Mouse (Mus musculus) MEL (cell line): ENCODE measurements around the gene Khk.

Source experiments
- BHLHE40 ChIP-seq: IDR thresholded peaks from 2 replicates; pipeline ENCODE4 v1.6.1; 2012; ENCODE audit warnings: low read depth, mild to moderate bottlenecking, inconsistent platforms, low read length, improper control_type of control experiment, borderline replicate concordance
- CHD1 ChIP-seq: IDR thresholded peaks from 2 replicates; pipeline ENCODE4 v1.6.1; 2012; ENCODE audit warnings: low read depth, mild to moderate bottlenecking, inconsistent platforms, low read length, improper control_type of control experiment
- CTCF ChIP-seq, 3 experiments: IDR thresholded peaks in 2 of 3; conservative IDR thresholded peaks in 1 of 3; 2 replicates each; pipeline ENCODE4 v1.5.1; 2011 to 2012; ENCODE audit warnings: low read length in 3 of 3, low read depth in 2 of 3, mild to moderate bottlenecking in 2 of 3, improper control_type of control experiment in 1 of 3, inconsistent platforms in 1 of 3, mixed read lengths in 1 of 3, moderate library complexity in 1 of 3; ENCODE audit not compliant: control insufficient read depth in 1 of 3, insufficient read depth in 1 of 3, poor library complexity in 1 of 3, severe bottlenecking in 1 of 3
- ELF1 ChIP-seq: IDR thresholded peaks from 2 replicates; pipeline ENCODE4 v1.6.1; 2014; ENCODE audit warnings: low read depth, mild to moderate bottlenecking, inconsistent platforms, low read length, improper control_type of control experiment, moderate library complexity
- EP300 ChIP-seq, 2 experiments: IDR thresholded peaks; 2 replicates each; pipeline ENCODE4 v1.6.1; 2011; ENCODE audit warnings: improper control_type of control experiment in 2 of 2, low read length in 2 of 2, low read depth in 1 of 2, mild to moderate bottlenecking in 1 of 2
- GABPA ChIP-seq: IDR thresholded peaks from 2 replicates; pipeline ENCODE4 v1.6.1; 2012; ENCODE audit warnings: low read depth, mild to moderate bottlenecking, inconsistent platforms, low read length, improper control_type of control experiment, moderate library complexity
- JUND ChIP-seq: IDR thresholded peaks from 2 replicates; pipeline ENCODE4 v1.6.1; 2011; ENCODE audit warnings: low read depth, mild to moderate bottlenecking, improper control_type of control experiment, low read length
- MAX ChIP-seq: IDR thresholded peaks from 2 replicates; pipeline ENCODE4 v1.6.1; 2011; ENCODE audit warnings: low read length, improper control_type of control experiment
- POLR2A ChIP-seq, 2 experiments: IDR thresholded peaks; 2 replicates each; pipeline ENCODE4 v1.6.1; 2011 to 2012; ENCODE audit warnings: low read length in 2 of 2, mild to moderate bottlenecking in 2 of 2, control low read depth in 1 of 2, improper control_type of control experiment in 1 of 2, low read depth in 1 of 2, moderate library complexity in 1 of 2; ENCODE audit not compliant: control insufficient read depth in 1 of 2, insufficient read depth in 1 of 2, poor library complexity in 1 of 2
- POLR2AphosphoS2 ChIP-seq: IDR thresholded peaks from 2 replicates; pipeline ENCODE4 v1.6.1; 2011; ENCODE audit warnings: low read length, improper control_type of control experiment
- USF1 ChIP-seq: IDR thresholded peaks from 2 replicates; pipeline ENCODE4 v1.6.1; 2014; ENCODE audit warnings: low read depth, mild to moderate bottlenecking, inconsistent platforms, low read length, improper control_type of control experiment, moderate library complexity
- ZNF384 ChIP-seq: IDR thresholded peaks from 2 replicates; pipeline ENCODE4 v1.6.1; 2012; ENCODE audit warnings: low read depth, mild to moderate bottlenecking, inconsistent platforms, low read length, improper control_type of control experiment

DNA sequence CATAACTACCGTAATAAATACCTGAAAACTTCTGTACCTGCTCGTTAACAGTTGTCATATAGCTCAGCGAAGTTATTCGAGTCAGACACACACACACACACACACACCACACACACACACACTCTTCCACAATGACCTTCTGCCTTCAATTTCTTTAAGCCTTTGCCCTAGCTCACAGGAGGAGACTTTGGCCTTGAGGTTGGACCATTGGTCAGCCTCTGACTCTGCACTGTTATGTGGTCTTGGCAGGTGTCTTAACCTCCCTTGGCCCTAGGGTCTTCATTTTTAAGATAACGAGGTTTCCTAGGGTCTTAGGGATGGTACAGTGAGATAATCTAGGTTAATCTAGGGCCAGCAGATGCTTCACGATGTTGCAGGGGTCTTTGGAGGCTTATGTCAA, 23.1 kb downstream of the Khk start:
- no peak for TF ChIP-seq CTCF (IDR thresholded peaks at IDR 0.05 in 2 of 3, conservative IDR thresholded peaks at IDR 0.05 in 1 of 3; ENCODE audit: control insufficient read depth in 1 of 3, insufficient read depth in 1 of 3, low read depth in 2 of 3, low read length in 3 of 3, poor library complexity in 1 of 3, severe bottlenecking in 1 of 3)
- TF ChIP-seq GABPA, result no peak
- TF ChIP-seq JUND, result no peak
- no peak for TF ChIP-seq POLR2A (IDR thresholded peaks at IDR 0.05; ENCODE audit: control insufficient read depth in 1 of 2, insufficient read depth in 1 of 2, low read depth in 1 of 2, low read length in 2 of 2, poor library complexity in 1 of 2)
- TF ChIP-seq POLR2AphosphoS2, result no peak
- TF ChIP-seq USF1, result no peak
- TF ChIP-seq CHD1, result no peak
- no peak for TF ChIP-seq EP300 (IDR thresholded peaks at IDR 0.05; ENCODE audit: low read depth in 1 of 2, low read length in 2 of 2)
- TF ChIP-seq BHLHE40, result no peak
- TF ChIP-seq ZNF384, result no peak
- TF ChIP-seq MAX, result no peak
- no peak for TF ChIP-seq ELF1
